Mouse (Mus musculus): ENCODE results near the gene Fosl1.

Gene Fosl1

DNA sequence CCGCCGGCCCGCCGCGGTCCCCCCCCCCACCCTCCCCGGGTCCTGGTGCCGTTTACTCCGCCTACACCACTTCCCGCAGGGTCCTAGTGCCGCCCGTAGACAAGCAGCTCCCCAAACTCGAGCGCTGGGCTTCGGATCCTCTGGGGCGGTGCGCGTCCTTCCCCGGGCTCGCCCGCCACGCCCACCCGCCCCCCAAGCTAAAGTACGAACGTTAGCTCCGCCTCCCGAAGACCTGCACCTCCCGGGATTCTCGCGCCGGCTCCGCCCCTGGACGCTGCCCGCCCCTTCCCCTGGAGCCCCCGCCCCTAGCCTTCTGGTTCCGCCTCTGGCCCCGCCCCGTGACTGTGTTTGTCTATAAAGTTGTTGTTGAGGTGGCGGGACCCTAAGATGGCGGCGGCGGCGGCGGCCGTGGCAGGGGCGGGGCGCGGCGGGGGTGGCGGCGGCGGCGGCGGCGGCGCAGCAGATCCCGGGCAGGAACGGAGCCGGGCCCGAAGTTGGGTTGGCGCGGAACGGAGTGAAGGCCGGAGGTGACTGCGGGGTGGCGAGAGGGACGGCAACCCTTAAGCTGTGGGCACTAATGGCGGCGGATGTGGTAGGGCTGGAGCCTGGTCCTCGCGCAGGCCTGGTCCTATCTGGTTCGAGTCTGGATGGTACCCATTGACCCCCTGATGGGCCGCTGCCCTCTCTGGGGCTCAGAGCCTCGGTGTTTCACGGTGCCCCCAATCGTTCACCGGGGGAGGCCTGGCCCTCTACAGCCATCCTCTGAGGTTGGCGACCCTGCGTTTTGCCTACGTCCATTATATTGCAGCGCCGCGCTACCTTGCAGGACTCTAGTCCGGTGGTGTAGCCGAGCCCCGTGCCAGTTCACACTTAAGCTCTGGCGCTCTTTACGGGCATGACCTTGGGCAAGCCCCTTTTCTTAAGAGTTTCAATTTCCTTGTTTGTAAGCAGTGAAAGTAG is 22.3 kb upstream of the Fosl1 start, which contains the start of the genes Drap1 and AI837181:
Drap1 (minus strand) TSS at position 198 of the 960 bp plus-strand sequence.
AI837181 (plus strand) TSS at position 363 of the 960 bp plus-strand sequence.
- DNase-seq (ENCODE audit: low spot score), result peak; percentile 95

GRCm38 (mm10) chr19:5425906-5426565 is 21.3 kb upstream of the Fosl1 start:
- DNase-seq (ENCODE audit: low spot score), result no peak

GRCm38 (mm10) chr19:5426640-5427290 is 20.6 kb upstream of the Fosl1 start:
- no peak for DNase-seq (ENCODE audit: low spot score)

- peak; percentile 37 for DNase-seq (ENCODE audit: low spot score)
These were observed 19.3 kb upstream of the Fosl1 start for GRCm38 (mm10) chr19:5428083-5428482.

DNA sequence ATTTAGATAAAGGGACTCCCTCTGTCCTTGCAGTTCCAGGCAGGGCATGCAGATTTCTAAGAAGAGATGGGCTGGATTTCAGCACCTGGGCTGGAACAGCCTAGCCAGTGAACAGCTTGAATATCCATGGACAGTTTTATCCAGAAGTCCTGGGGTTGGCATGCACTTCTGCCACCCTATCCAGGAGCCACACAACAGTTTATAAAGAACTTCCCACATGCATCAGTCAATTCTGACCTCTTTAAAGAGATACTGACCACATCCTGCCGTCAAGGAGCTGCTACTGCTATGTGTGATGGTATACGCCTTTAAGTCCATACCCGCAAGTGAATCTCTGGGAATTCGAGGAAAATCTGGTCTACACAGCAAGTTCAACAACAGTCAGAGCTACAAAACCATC is 18.1 kb upstream of the Fosl1 start:
- no peak for DNase-seq (ENCODE audit: low spot score)

- no peak for DNase-seq (ENCODE audit: low spot score)
These were observed 17.5 kb upstream of the Fosl1 start for GRCm38 (mm10) chr19:5429806-5430205.

GRCm38 (mm10) chr19:5430408-5430807 is 16.9 kb upstream of the Fosl1 start:
- DNase-seq (ENCODE audit: low spot score), result no peak

DNA sequence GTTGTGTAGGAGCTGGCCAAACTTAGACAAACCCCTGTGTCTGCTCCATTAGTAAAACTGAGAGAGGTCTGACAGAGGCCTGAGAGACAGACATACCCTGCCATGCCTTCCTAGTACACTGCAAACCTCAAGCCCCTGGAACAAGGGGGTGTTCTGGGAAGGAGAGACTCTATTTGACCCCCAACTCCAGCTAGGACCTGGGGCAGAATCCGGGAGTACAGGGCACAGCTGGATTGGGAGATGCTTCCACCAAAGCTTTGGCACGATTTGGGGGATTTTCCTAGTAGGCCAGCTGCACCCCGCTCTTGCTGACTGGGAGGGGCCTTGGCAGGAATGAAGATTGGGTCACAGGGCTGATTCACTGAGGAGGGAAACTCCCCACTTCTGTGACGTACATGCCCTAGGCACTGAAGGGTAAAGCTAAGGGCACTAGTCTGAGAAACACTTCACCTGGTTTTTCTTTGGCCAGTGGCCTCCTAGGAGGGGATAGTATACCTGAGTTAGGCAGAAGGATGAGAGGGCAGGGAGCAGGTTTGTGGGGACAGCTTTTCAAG is 15.4 kb upstream of the Fosl1 start:
- no peak for DNase-seq (ENCODE audit: low spot score)

- DNase-seq (ENCODE audit: low spot score), result no peak
These were observed 14.1 kb upstream of the Fosl1 start for GRCm38 (mm10) chr19:5432992-5433852.

DNA sequence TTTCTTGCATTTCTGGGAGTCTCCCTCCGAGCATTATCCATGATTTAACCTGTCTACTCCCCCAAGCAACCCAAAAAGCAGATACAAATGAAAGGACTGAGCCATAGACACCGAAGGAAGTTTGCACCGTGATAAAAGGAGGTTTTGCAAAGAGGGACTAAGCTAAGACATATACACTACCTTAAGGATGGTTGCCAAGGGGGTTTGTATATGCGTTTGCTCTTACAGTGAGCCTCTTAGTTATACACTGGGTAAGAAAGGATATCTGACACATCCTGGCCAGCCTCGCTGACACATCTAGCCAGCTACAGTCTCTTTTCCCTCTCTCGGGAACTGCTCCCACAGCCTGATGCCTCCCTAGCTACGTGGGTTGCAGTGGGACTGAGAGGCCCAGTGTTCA is 13.4 kb upstream of the Fosl1 start:
- no peak for DNase-seq (ENCODE audit: low spot score)

GRCm38 (mm10) chr19:5444371-5444908 is 2.9 kb upstream of the Fosl1 start:
- no peak for DNase-seq (ENCODE audit: low spot score)

GRCm38 (mm10) chr19:5444954-5445353 is 2.4 kb upstream of the Fosl1 start:
- no peak for DNase-seq (ENCODE audit: low spot score)

- no peak for DNase-seq (ENCODE audit: low spot score)
These were observed 1.6 kb upstream of the Fosl1 start for GRCm38 (mm10) chr19:5445747-5446146.

DNA sequence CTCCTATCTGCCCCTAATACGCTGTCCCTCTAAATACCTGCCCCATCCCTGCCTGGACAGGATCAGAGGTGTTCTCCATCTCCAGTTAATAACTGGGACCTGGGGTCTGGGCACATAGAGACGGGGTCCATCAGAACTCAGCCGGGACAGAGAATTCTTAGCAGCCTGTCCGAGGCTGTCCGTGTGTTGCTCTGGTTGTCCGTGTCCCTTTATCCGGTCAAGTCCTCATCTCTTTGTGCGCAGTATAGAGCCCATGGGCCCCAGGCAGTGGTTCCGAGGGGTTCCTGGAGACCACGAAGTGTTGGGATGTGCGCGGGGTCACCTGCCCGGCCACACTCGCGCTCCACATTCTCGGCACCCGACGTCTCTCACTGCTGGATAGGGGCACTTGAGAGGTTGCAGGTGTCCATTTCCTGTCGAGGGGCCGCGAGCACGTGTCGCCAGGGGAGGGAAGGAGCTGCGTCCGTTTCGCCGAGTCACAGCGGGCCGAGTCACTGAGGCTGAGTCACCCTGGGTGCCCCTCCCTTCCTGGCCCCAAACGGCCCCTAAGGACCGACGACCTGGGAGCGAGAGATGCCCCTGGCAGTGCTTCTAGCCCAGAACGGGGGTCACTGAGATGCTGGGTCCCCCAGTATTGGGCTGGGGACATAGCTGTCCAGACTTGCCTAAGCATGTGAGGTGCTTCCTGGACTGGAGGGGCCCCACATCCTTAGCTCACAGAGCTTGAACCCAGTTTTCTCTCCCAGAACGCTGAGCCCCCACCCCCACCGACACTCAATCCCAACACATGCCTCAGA is 1.2 kb downstream of the Fosl1 start:
- no peak for DNase-seq (ENCODE audit: low spot score)

- DNase-seq (ENCODE audit: low spot score), result no peak
These were observed 2.3 kb downstream of the Fosl1 start for GRCm38 (mm10) chr19:5449673-5450072.

DNA sequence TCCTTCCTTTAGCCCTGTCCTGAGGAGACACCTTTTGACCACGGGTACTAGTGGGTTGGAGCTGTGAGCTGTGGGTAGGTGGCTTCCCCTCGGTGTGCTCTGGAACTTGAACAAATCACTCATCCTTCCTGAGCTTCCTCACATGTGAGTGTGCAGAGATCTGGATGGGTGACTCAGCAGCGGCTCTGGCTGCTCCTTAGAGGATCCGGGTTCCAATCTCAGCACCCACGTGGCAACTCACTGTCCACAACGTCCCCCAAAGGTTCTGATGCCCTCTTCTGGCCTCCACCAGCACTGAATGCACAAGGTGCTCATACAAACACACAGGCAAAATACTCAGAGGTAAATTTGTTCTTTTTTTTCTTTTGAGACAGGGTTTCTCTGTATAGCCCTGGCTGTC is 4.4 kb downstream of the Fosl1 start:
- no peak for DNase-seq (ENCODE audit: low spot score)

DNA sequence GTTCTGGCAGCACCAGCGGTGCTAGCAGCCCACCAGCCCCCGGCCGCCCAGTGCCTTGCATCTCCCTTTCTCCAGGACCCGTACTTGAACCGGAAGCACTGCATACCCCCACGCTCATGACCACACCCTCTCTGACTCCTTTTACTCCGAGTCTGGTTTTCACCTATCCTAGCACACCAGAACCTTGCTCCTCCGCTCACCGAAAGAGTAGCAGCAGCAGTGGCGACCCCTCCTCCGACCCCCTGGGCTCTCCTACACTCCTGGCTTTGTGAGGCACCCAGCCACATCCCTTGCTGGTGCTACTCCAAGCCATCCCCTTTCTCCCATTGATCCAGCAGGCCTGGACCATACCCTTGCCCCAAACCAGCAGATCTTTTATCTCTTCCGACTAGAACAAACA is 7.7 kb downstream of the Fosl1 start:
- no peak for DNase-seq (ENCODE audit: low spot score)

DNA sequence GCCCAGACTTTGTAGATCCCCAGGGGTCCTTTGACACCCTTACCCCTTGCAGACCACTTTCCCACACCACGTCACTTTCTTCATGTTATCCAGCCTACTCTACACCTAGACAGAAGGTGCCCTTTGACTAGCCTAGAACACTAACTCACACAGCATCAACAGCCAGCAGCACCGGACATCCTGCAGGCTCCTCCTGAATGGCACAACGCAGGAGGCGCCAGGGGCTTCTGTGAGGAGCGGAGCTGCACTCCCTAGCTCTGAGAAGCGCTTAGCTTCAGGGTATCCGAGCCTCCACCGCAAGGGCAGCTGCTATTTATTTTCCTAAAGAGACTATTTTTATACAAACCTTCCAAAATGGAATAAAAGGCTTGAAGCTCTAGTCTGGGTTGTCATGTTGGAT is 8.2 kb downstream of the Fosl1 start:
- DNase-seq (ENCODE audit: low spot score), result no peak

DNA sequence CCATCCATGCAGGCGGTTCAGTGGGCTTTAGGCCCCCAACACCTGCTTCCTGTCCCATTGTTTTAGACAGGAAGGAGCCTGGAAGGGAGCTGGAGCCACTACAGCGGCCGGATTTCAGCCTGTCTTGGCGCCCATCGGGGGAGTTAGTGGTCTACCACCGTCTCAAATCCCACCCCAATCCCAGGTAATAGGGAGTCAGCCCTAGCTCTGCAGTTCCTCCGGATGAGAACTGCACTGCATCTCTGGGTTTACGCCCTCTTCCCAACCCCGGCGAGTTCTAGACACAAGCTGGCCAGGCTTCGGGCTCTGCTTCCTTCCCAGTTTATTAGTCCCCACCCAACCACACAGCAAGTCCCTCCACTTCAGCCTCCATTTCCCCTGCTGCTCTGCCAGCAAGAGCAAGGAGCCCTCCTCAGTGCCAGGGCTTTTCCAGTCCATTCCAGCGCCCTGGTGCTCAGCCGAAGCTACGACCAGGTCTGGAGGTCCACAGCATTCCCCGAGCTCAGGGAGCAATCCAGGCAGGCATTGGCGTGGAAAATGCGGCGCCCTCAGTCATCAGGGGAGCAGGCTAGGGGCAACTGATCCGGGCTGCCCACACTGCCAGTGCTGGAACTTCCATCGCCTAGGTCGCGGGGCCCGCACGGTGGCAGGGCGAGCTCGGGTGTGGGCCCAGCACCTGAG is 9.0 kb downstream of the Fosl1 start:
- no peak for DNase-seq (ENCODE audit: low spot score)
